Mouse (Mus musculus): ENCODE data around the gene Hipk2.

Hipk2 gene

DNA sequence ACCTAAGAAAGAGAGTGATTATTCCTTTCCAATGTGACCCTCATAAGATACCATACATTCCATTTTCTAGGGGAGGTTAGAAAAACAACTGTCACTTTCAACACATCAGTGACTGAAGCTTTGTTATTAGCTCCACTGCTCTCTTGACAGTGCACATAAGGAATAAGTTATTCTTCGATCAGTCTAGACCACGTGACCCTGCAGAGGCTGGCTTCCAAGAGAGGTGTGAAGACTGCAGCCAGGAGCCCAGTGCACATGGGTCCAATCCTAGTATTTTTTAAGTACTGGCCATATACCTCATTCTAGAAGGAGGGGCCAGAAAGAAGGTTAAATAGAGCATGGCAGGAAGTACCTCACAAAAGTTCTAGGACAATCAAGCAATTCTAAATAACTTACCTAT is 122.9 kb downstream of the Hipk2 start:
- DNase-seq (ENCODE audit: low spot score) = no peak

- DNase-seq (ENCODE audit: low spot score) = no peak
Measured at GRCm38 (mm10) chr6:38752495-38752894, 123.5 kb downstream of the Hipk2 start.

DNA sequence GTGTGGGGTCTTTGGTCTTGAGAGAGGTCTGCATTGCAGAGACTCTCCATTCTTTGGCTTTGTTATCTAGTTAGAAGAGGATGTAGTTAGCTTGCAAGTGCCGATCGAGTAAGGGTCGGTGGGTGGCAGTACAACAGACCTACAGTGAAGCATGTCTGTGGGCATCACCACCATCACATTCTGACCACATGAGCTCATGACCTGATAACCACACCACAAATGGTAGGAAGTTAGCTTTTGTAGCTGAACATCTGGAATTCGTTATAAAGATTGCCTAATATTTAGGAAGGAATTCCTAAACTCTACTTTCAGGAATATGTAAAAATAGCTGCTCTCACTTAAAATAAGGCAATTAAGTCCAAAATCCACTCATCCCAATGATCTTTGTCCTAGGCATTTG is 127.9 kb downstream of the Hipk2 start:
- no peak for DNase-seq (ENCODE audit: low spot score)

DNA sequence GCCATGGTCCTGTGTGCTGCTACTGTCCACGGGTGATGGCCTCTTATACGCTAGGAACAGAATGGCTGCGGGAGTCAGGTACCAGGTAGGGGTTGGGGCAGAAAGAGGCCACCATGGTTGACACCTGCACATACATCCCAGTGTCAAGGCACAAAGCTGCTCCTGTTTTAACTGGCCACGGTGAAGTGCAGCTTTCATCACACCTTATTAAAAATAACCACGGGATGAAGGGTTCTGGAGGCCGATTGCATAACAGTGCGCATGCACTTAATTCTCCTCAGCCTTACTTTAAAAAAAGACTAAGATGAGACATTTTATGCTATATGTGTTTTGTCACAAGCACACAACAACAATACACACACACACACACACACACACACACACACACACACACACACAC is 132.6 kb downstream of the Hipk2 start:
- no peak for DNase-seq (ENCODE audit: low spot score)

GRCm38 (mm10) chr6:38742441-38742840 is 133.5 kb downstream of the Hipk2 start:
- DNase-seq (ENCODE audit: low spot score) = no peak

DNA sequence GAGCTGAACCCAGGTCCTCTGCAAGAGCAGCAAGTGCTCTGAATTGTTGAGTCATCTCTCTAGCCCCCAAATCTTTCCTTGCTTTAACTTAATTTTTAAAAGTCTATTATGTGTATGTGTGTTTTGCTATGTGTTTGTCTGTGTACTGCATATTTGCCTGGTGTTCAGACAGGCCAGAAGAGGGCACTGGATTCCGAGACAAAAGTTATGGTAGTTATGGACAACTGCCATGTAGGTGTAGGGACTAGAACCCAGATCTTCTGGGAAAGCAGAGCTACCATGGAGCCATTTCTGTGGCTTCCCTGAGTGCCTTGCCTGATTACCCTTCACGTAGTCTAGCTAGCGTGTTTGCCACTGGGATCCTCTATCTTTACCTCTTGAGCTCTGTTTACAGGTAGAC is 134.9 kb downstream of the Hipk2 start:
- no peak for DNase-seq (ENCODE audit: low spot score)

DNA sequence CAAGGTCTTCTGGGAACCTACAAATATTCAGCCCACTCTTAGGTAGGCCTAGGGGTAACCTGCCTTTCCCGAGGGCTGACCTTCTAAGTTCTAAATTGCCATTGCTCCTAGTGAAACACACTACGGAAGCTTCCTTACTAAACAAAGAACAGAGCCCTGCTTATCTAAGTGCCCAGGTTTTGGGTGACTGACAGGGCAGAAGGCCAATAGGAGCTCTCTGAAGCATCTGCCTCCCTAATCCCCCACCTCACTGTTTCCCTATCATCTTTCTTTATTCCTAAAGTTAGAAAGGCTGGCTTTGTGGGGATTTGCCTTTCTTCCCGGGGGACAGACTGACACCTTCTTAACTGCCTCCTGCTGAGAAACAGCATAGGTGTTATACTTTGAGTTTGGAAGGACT is 136.7 kb downstream of the Hipk2 start:
- no peak for DNase-seq (ENCODE audit: low spot score)

- DNase-seq (ENCODE audit: low spot score) = peak; percentile 43
Measured at GRCm38 (mm10) chr6:38737763-38738162, 138.2 kb downstream of the Hipk2 start.

- DNase-seq (ENCODE audit: low spot score) = peak; percentile 85
Measured at GRCm38 (mm10) chr6:38736240-38736639, 139.7 kb downstream of the Hipk2 start.

GRCm38 (mm10) chr6:38732681-38733080 is 143.3 kb downstream of the Hipk2 start:
- no peak for DNase-seq (ENCODE audit: low spot score)

GRCm38 (mm10) chr6:38730169-38731146 is 145.5 kb downstream of the Hipk2 start:
- no peak for DNase-seq (ENCODE audit: low spot score)

- DNase-seq (ENCODE audit: low spot score) = no peak
Measured at GRCm38 (mm10) chr6:38725515-38725914, 150.4 kb downstream of the Hipk2 start.

- no peak for DNase-seq (ENCODE audit: low spot score)
Measured at GRCm38 (mm10) chr6:38721361-38721760, 154.6 kb downstream of the Hipk2 start.

DNA sequence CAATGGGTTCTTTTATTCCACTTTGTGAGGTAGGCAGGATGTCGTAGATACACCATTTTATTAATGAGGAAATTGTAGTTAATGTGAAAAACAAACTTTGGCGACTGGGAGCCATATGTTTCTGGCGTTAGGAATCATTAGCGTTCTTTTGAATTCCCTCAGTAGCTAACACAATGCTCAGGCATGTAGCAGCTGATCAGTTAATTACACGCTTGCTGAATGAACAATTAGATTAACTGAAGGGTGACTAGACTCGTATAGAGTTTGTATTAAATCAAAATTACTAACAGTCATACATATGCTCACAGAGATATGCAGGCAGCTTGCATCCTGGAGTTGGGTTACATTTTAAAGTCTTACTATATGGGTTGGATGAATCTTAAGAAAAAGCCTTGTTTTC is 156.7 kb downstream of the Hipk2 start:
- DNase-seq (ENCODE audit: low spot score) = no peak

- DNase-seq (ENCODE audit: low spot score) = no peak
Measured at GRCm38 (mm10) chr6:38718625-38719024, 157.3 kb downstream of the Hipk2 start.

DNA sequence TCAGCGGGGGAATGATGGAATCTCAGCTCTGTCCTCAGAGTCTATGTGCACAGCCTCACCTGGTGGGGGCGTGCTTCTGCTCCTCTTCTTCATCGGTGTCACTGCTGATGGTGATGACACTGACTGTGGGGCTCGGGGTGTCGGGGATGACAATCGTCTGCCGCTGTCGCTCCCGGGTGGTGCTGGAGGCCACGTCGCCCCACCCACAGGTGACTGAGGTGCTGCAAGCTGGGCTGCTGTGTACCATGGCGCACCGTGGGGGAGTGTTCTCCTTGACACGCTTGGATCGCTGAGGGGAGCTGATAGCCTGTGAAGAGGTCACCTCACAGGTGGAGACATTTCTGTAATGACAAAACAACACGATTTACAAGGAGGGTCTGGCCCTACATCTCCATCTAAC is 160.1 kb downstream of the Hipk2 start:
- DNase-seq (ENCODE audit: low spot score) = no peak

DNA sequence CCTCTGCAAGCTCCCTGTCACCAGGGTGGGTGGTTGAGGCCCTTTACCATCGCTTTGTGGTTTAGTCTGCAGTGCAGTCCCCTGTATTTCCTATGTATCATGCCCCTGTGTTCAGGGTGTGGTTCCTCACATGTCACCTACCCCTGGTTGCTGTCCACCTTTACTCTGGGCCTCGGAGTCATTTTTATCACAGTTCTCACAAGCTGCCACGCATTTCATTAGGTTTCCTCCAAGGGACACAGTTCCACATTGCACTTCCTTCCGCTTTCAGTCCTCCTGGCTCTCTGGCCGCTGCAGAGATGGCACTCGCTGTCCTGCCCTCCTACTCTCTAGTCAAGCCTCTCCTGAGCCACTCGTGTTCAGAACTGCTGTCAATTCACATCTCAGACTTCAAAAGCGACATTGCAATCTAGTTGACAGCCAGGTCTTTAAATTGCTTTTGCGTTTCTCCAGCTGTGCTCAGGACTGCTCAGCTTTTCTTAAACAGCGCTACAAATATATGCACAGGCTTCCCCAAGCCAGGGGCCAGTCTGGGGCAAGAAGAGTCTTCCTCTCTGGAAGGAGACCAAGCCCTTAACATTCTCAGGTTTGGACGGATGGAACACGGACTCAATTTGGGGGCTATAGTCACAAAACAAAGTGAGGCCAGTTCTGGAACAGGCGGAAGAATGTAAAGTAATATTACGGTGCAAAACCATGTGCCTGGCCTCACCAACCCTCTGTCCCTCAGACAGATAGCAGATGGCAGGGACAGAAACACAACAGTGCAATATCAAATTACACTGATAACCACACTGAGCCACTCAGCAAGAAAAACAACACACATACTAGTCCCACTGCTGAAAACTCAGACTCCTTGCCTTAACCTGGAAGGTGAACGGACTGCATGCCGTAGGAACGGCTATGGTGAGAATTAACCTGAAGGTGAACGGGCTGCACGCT is 161.7 kb downstream of the Hipk2 start:
- no peak for DNase-seq (ENCODE audit: low spot score)

DNA sequence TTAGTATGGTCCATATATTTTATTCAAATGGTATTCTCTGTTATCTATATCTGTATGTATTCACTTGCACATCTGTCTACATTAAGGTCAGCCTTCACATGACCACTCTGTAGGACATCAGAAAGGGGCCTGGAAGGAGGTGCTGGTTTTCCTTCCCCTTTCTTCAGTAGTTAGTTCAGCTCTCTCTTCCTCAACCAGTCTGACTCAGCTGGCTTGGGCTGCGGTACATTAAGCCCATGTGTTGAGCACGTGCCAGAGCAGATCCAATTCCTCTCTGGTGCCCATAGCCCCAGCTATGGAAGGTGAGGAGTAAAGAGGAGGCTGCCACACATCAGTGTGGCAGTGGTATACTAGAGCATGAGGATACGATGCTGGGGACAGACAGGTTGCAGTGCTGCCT is 165.5 kb downstream of the Hipk2 start:
- no peak for DNase-seq (ENCODE audit: low spot score)

DNA sequence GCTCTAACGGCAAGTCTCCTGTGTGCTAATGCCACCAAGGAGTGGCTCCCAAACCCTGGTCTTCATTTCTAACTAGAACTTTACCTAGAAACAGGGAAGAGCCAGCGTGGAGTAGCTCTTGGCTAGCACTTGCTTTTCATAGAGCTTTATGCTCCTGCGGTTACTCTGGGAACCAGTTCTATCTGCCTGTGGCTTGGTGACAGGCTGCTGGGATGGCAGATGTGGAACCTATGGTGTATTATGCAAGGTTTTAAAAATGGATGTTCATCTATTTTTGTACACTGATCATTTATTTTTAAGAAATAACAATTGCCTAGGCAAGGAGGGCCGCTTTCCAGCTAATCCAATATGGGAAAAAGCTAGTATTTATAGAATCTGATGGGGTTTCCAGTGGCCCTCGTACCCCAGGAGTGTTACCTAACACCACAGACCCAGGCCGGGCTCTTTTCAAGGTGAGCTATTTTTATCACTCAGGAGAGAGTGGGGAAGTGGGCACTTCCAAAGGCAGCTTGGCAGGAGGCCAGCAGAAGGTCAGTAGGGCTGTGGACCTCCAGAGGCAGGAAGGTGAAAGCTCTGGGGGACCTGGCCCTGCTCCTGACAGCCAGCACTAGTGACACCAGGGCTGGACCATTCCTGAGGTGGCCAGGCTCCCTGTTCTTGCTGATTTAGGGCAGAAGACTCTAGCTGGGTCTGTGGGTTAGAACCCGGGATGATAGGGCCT is 171.5 kb downstream of the Hipk2 start:
- DNase-seq (ENCODE audit: low spot score) = no peak

DNA sequence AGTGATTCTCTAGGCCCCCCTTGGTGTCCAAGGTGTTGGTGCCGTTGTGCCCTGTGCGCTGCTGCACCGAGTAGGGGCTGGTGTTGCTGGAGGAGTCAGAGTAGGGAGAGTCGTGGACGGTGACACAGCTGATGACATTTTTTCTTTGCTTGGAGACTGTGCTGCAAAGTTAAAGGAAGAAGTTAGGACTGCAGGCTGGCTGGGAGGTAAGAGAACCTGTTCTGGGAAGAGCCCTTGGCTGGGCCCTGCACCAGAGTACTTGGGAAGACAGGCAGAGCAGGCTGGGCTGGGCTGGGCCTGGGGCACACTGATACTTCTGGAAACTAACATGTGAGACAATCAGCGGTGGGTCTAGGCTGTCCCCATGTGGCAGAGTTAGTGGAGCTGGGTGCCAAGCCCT is 172.4 kb downstream of the Hipk2 start:
- no peak for DNase-seq (ENCODE audit: low spot score)

DNA sequence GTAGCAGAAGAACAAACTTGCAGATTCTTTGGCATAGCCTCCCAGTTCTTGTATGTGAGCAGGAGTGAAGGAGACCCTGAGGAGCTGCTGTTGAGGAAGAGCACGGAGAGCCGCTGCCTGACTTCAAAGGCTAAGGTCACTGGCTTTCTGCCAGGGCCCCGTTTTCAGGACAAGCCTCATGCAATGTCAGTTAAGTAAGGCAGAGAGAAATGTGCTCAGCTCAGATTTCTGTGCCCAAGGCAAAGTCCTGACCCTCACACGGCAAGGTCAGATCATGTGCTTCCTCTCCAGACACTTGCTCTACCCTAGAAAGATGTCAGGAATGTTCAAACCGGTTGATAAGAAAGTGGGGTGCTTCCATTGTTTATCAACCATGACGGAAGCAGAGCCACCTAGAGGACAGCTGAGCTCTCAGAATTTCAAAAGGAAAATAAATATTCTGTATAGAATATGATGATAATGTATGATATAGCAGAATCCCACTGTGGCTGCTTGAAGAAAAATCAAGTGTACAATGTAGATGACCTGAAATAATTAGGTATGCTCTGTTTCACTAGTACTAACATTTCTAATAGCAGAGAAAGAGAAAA is 173.1 kb downstream of the Hipk2 start:
- DNase-seq (ENCODE audit: low spot score) = no peak

DNA sequence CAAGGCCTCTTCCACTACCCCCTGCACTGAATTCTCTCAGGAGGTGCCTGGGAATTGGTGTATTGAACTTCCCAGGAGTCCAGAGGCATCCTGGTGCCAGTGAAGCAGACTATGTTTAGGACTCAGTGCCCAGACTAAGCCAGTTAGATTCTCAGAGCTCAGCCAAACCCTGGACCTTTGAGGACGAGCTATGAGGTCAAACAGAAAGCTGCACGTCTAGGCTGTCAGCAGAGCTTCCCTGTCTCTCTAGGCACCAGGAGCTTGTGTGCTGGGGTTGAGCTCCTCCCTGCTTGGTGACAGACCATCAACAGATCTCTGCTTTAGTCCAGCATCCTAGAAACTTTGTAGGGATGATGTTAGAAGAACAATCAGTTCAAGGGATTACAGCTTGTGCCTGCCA is 174.5 kb downstream of the Hipk2 start:
- no peak for DNase-seq (ENCODE audit: low spot score)

Measured in lung, postnatal 25 days (tissue).